Mouse (Mus musculus) myocyte (in vitro differentiated cells): ENCODE measurements at regions not wholly inside any gene's neighbourhood (a gene's known extent, or its start where the extent isn't known, plus 50 kb on each side); places are given as distances from the start of the nearest gene placed in this dataset.

Experiments
- E2F4 ChIP-seq: IDR thresholded peaks from one replicate; pipeline ENCODE4 v1.6.1; 2011; ENCODE audit warnings: mild to moderate bottlenecking, control low read depth, moderate library complexity; ENCODE audit not compliant: insufficient read depth
- MAX ChIP-seq: IDR thresholded peaks from one replicate; pipeline ENCODE4 v1.6.1; 2011; ENCODE audit warnings: low read depth, mild to moderate bottlenecking, control low read depth
- MYOD1 ChIP-seq, 3 experiments: IDR thresholded peaks; one replicate each; pipeline ENCODE4 v1.6.1; 2011; ENCODE audit warnings: control low read depth in 2 of 3, low read depth in 2 of 3, mild to moderate bottlenecking in 2 of 3, moderate library complexity in 1 of 3; ENCODE audit not compliant: insufficient read length in 2 of 3, control insufficient read depth in 1 of 3
- POLR2A ChIP-seq: IDR thresholded peaks from one replicate; pipeline ENCODE4 v1.6.1; 2011; ENCODE audit warnings: low read depth, mild to moderate bottlenecking, control low read depth, moderate library complexity; ENCODE audit not compliant: insufficient read length
- POLR2AphosphoS2 ChIP-seq: IDR thresholded peaks from one replicate; pipeline ENCODE4 v1.6.1; 2011; ENCODE audit warnings: low read depth, control low read depth; ENCODE audit not compliant: insufficient read length
- SRF ChIP-seq: IDR thresholded peaks from one replicate; pipeline ENCODE4 v1.6.1; 2011; ENCODE audit warnings: low read depth; ENCODE audit not compliant: control insufficient read depth, insufficient read length
- TCF12 ChIP-seq: IDR thresholded peaks from one replicate; pipeline ENCODE4 v1.6.1; 2011; ENCODE audit warnings: mild to moderate bottlenecking, control low read depth; ENCODE audit not compliant: poor library complexity, insufficient read depth, severe bottlenecking
- TCF3 ChIP-seq: IDR thresholded peaks from one replicate; pipeline ENCODE4 v1.6.1; 2011; ENCODE audit warnings: low read depth, control low read depth; ENCODE audit not compliant: insufficient read length

DNA sequence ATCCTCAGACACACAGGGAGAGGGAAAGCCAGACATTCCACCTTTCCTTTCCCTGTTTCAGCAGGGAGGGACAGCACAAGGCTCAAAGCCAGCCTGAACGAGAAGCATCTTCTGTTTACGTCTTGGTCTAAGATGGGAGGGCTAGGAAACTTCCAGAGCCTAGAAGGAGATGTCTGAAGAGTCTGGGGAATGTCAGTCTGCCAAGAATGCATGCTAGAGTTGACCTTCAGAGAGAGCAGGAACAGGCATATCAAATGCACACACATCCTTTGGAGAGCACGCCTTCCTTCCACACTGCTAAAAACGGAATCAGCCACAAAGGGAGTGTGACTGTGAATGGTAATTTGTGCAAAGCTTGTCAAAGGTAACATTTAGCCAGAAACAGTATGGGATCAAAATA is 179.7 kb upstream of the Slc24a5 start:
- TF ChIP-seq E2F4, result no peak
- TF ChIP-seq POLR2A, result no peak
- TF ChIP-seq MAX, result no peak
- TF ChIP-seq TCF12, result no peak
- no peak for TF ChIP-seq TCF3
- TF ChIP-seq SRF, result no peak
- TF ChIP-seq POLR2AphosphoS2, result no peak
- no peak for TF ChIP-seq MYOD1 (IDR thresholded peaks at IDR 0.05; ENCODE audit: control insufficient read depth in 1 of 3, insufficient read length in 2 of 3, low read depth in 2 of 3)
